Comparison of ENCODE assay signal across 10 mouse cellular contexts in the genomic region with DNA sequence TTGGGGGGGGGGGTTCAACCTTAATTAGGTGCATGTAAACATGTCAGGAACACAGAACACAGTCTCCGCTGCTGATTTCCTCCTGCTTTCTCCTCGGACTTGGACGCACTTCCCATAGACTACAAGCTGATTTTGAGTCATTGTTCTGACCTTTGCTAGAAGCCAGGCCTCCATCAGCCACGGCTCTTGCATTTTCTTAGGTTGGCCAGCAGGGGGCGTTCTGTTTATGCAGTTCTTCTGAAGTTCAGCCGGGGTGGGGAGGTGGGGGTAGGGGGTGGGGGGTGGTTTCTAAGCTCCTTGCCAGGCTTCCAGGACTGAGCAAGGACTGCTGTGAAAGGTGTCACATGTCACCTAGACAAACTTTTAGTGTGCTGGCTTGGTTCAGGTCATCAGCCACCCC. TPM values are rescaled to one million over a fixed set of nuclear protein-coding genes. Genes with fewer than 3 reads are reported as not detected.
A peak's percentile ranks its signal among the peaks of the same experiment; 100 is the strongest.
DNase-seq lines count a peak whose midpoint lies in the region; ATAC-seq and TF ChIP-seq lines count a peak whose summit lies in the region.
"Had no signal": no experiment of that assay in that cellular context is flagged by ENCODE, and none has a peak within 500 bp of the region (broad histone marks: within the 10 kb centered on the region; RNA-seq: fewer than 3 reads in every experiment).

No protein-coding gene starts in this region.

- H3K4me3 ChIP-seq in hindbrain, embryonic 10.5 days, result no peak overlapping the region
- no peak overlapping the region for H3K4me3 ChIP-seq in hindbrain, embryonic 16.5 days (ENCODE audit: low read length)
- H3K4me3 ChIP-seq in testis, adult 2 months (ENCODE audit: control insufficient read depth, low read depth, low read length), result no peak overlapping the region
- no peak overlapping the region for H3K4me3 ChIP-seq in embryonic facial prominence, embryonic 10.5 days

- H3K9ac ChIP-seq in hindbrain, embryonic 16.5 days (ENCODE audit: low read depth, low read length), result no peak overlapping the region

- ATAC-seq in hindbrain, embryonic 16.5 days, result no peak
- ATAC-seq in activated CD4-positive, CD25-positive, alpha-beta regulatory T cell, adult 4 months, result no peak

- H3K4me2 ChIP-seq in hindbrain, embryonic 16.5 days (ENCODE audit: low read length), result no peak overlapping the region

- WGBS in hindbrain, embryonic 10.5 days, result 41% methylated on average over 6 of the region's 6 CpGs
- WGBS in hindbrain, embryonic 16.5 days, result 38% methylated on average over 6 of the region's 6 CpGs
- WGBS in embryonic facial prominence, embryonic 10.5 days, result 41% methylated on average over 6 of the region's 6 CpGs

- H3K27me3 ChIP-seq in hindbrain, embryonic 10.5 days (ENCODE audit: insufficient read depth, poor library complexity, severe bottlenecking), result no peaks in the 10 kb centered on the region
- no peaks in the 10 kb centered on the region for H3K27me3 ChIP-seq in hindbrain, embryonic 16.5 days (replicated peaks; ENCODE audit: control insufficient read depth, insufficient read depth, low read length)
- H3K27me3 ChIP-seq in testis, adult 2 months (ENCODE audit: control insufficient read depth, insufficient read depth, low read length), result no peaks in the 10 kb centered on the region
- H3K27me3 ChIP-seq in embryonic facial prominence, embryonic 10.5 days (replicated peaks; ENCODE audit: low read depth, poor library complexity, severe bottlenecking), result no peaks in the 10 kb centered on the region; the same call in 1 of the 2 replicates

- peak; percentile 20 for DNase-seq in hindbrain, embryonic 10.5 days (ENCODE audit: low spot score)
- DNase-seq in testis, postnatal 14 days (ENCODE audit: low spot score), result no peak
- peak; percentile 28 for DNase-seq in embryonic facial prominence, embryonic 10.5 days (ENCODE audit: low spot score)
- DNase-seq in neural tube, embryonic 10.5 days (ENCODE audit: extremely low spot score, low spot score), result no peak
- no peak for DNase-seq in frontal cortex, postnatal 25 days (ENCODE audit: low spot score in 2 of 2)
- DNase-seq: cerebellum, postnatal 14 days had no signal

- peaks cover 15% of the 10 kb centered on the region; the same call in 1 of the 2 replicates for H3K36me3 ChIP-seq in hindbrain, embryonic 10.5 days
- no peaks in the 10 kb centered on the region for H3K36me3 ChIP-seq in hindbrain, embryonic 16.5 days (ENCODE audit: control insufficient read depth, insufficient read depth, low read length)
- no peaks in the 10 kb centered on the region for H3K36me3 ChIP-seq in testis, adult 2 months (ENCODE audit: control insufficient read depth, insufficient read depth, low read length)
- no peaks in the 10 kb centered on the region for H3K36me3 ChIP-seq in embryonic facial prominence, embryonic 10.5 days (replicated peaks)

- H3K27ac ChIP-seq in hindbrain, embryonic 10.5 days, result no peak overlapping the region
- no peak overlapping the region for H3K27ac ChIP-seq in hindbrain, embryonic 16.5 days (ENCODE audit: low read depth, low read length)
- no peak overlapping the region for H3K27ac ChIP-seq in testis, adult 2 months (ENCODE audit: control insufficient read depth, insufficient read depth, low read depth, low read length)
- no peak overlapping the region for H3K27ac ChIP-seq in embryonic facial prominence, embryonic 10.5 days (replicated peaks)
- H3K27ac ChIP-seq: macrophage had no signal

- no peaks in the 10 kb centered on the region for H3K9me3 ChIP-seq in hindbrain, embryonic 10.5 days
- no peaks in the 10 kb centered on the region for H3K9me3 ChIP-seq in hindbrain, embryonic 16.5 days (ENCODE audit: control insufficient read depth, low read length)
- no peaks in the 10 kb centered on the region for H3K9me3 ChIP-seq in embryonic facial prominence, embryonic 10.5 days

- H3K4me1 ChIP-seq in hindbrain, embryonic 10.5 days (replicated peaks), result peaks cover 16% of the 10 kb centered on the region
- no peaks in the 10 kb centered on the region for H3K4me1 ChIP-seq in hindbrain, embryonic 16.5 days (ENCODE audit: control insufficient read depth, insufficient read depth, low read depth, low read length)
- peaks cover 6% of the 10 kb centered on the region; the same call in 1 of the 2 replicates for H3K4me1 ChIP-seq in testis, adult 2 months (ENCODE audit: control insufficient read depth, insufficient read depth, low read length)
- peaks cover 17% of the 10 kb centered on the region for H3K4me1 ChIP-seq in embryonic facial prominence, embryonic 10.5 days

- peak; percentile 42; the same call in 1 of the 2 replicates for TF ChIP-seq CTCF in testis, adult 2 months (IDR thresholded peaks at IDR 0.05; ENCODE audit: control insufficient read depth, insufficient read depth, insufficient replicate concordance, low read depth, low read length)

- TF ChIP-seq POLR2A in testis, adult 2 months (IDR thresholded peaks at IDR 0.05; ENCODE audit: control insufficient read depth, low read depth, low read length), result no peak

RNA-seq across cellular contexts. Expression of gene Ccdc160, which starts 8.6 kb away (rescaled TPM):
- 5.2 and 9.4 TPM in 2 replicates for polyA plus RNA-seq in hindbrain, embryonic 10.5 days (2016; fragmentation: Nextera tagmentation; extraction: Ambion mirVana)
- polyA plus RNA-seq in hindbrain, embryonic 16.5 days (2015; fragmentation: Nextera tagmentation; extraction: Ambion mirVana), result 6.9 and 8.4 TPM in 2 replicates
- polyA plus RNA-seq in testis, adult 2 months (2012; rRNA removed), result 1.5 and 2.2 TPM in 2 replicates
- polyA plus RNA-seq in embryonic facial prominence, embryonic 10.5 days (2016; fragmentation: Nextera tagmentation; extraction: Ambion mirVana), result 5.0 and 5.8 TPM in 2 replicates
- not detected for polyA plus RNA-seq in activated CD4-positive, CD25-positive, alpha-beta regulatory T cell, adult 4 months (2017; shearing (Covaris generic))
- polyA plus RNA-seq: macrophage had no signal

Comparison
In these comparisons a context has a peak if more than half of its experiments do, and no peak if none do; other contexts are left out.
1. DNase-seq: peak in hindbrain, embryonic 10.5 days (single experiment) and embryonic facial prominence, embryonic 10.5 days (single experiment); none in testis, postnatal 14 days (single experiment), neural tube, embryonic 10.5 days (single experiment) and frontal cortex, postnatal 25 days (0 of 2).